Mouse (Mus musculus): Measurements from ENCODE around the gene Leo1. TPM values are rescaled to one million over a fixed set of nuclear protein-coding genes. Genes with fewer than 3 reads are reported as not detected.

Leo1 gene
- polyA plus RNA-seq, 1 experiment from 2014 or later, result 34.9 TPM

GRCm38 (mm10) chr9:75407803-75408202, 33.5 kb upstream of the Leo1 start:
- Histone ChIP-seq H3K9ac (ENCODE audit: low read depth, low read length) (peak overlapping the region; percentile 95), H3K27me3 (replicated peaks; ENCODE audit: control insufficient read depth, insufficient read depth, low read length) (no peaks in the 10 kb centered on the region), H3K4me3 (ENCODE audit: low read depth, low read length) (peak overlapping the region; percentile 69), H3K27ac (replicated peaks; ENCODE audit: low read depth, low read length) (no peak overlapping the region; the same call in 1 of the 2 replicates), H3K36me3 (ENCODE audit: control insufficient read depth, insufficient read depth, low read length) (no peaks in the 10 kb centered on the region), H3K9me3 (ENCODE audit: control insufficient read depth, low read length) (no peaks in the 10 kb centered on the region), H3K4me1 (ENCODE audit: control insufficient read depth, insufficient read depth, low read length) (peaks cover 28% of the 10 kb centered on the region), H3K4me2 (ENCODE audit: low read depth, low read length) (peak overlapping the region; percentile 90)
- no peak for ATAC-seq (ENCODE audit: low read depth)
- WGBS, result 12% methylated on average over 10 of the region's 10 CpGs
- peak; percentile 72 for DNase-seq (ENCODE audit: low spot score)

GRCm38 (mm10) chr9:75408204-75408826, 33.0 kb upstream of the Leo1 start:
- peak overlapping the region; percentile 69 for H3K4me3 ChIP-seq (ENCODE audit: low read depth, low read length)
- ATAC-seq (ENCODE audit: low read depth) (no peak), DNase-seq (ENCODE audit: low spot score) (peak; percentile 26)
- peak overlapping the region; percentile 95 for H3K9ac ChIP-seq (ENCODE audit: low read depth, low read length)
- H3K36me3 ChIP-seq (ENCODE audit: control insufficient read depth, insufficient read depth, low read length), result no peaks in the 10 kb centered on the region
- peak overlapping the region; percentile 90 for H3K4me2 ChIP-seq (ENCODE audit: low read depth, low read length)
- no peaks in the 10 kb centered on the region for H3K27me3 ChIP-seq (replicated peaks; ENCODE audit: control insufficient read depth, insufficient read depth, low read length)
- no peaks in the 10 kb centered on the region for H3K9me3 ChIP-seq (ENCODE audit: control insufficient read depth, low read length)
- H3K27ac ChIP-seq (replicated peaks; ENCODE audit: low read depth, low read length), result peak overlapping the region; percentile 98
- H3K4me1 ChIP-seq (ENCODE audit: control insufficient read depth, insufficient read depth, low read length), result peaks cover 23% of the 10 kb centered on the region
- 3% methylated on average over 11 of the region's 11 CpGs for WGBS

- H3K4me2 ChIP-seq (ENCODE audit: low read depth, low read length), result peak overlapping the region; percentile 90
- peak overlapping the region; percentile 95 for H3K9ac ChIP-seq (ENCODE audit: low read depth, low read length)
- WGBS, result under 1% methylated on average over 49 of the region's 90 CpGs
- peak overlapping the region; percentile 69 for H3K4me3 ChIP-seq (ENCODE audit: low read depth, low read length)
- peak; percentile 76 for DNase-seq (ENCODE audit: low spot score)
- H3K4me1 ChIP-seq (ENCODE audit: control insufficient read depth, insufficient read depth, low read length), result peaks cover 18% of the 10 kb centered on the region
- H3K27me3 ChIP-seq (replicated peaks; ENCODE audit: control insufficient read depth, insufficient read depth, low read length), result no peaks in the 10 kb centered on the region
- H3K36me3 ChIP-seq (ENCODE audit: control insufficient read depth, insufficient read depth, low read length), result no peaks in the 10 kb centered on the region
- peak overlapping the region; percentile 98 for H3K27ac ChIP-seq (replicated peaks; ENCODE audit: low read depth, low read length)
- ATAC-seq (ENCODE audit: low read depth), result peak; percentile 91
- no peaks in the 10 kb centered on the region for H3K9me3 ChIP-seq (ENCODE audit: control insufficient read depth, low read length)
These were observed 32.1 kb upstream of the Leo1 start for GRCm38 (mm10) chr9:75409031-75409851.

DNA sequence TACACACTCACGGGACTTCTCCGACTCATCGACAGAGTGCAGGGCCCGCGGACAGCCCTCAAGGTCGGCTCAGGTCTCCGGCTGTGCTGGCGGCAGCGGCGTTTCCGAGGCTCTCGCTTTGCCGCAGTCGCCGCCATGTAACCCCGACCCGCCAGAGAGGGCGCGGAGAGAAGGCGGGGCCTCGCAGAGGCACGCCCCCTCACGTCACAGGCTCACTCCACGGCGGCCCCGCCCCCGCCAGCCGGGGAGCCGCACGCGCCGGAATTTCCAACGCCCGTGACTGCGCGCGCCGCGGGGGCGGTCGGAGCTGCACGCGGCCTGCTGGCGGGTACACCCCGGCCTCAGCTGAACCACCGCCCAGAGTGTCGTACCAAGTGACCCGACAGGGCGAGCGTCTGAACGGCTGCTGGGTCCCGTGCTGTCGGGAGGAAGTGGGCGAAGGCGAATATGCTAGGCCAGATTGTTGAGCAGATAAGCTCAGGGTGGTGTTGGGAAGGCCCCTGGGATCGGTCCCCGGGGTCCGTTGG, 31.4 kb upstream of the Leo1 start, which contains the start of gene Mapk6:
Mapk6 (minus strand) TSS at position 154 of the 527 bp plus-strand sequence.
- Histone ChIP-seq H3K36me3 (ENCODE audit: control insufficient read depth, insufficient read depth, low read length) (no peaks in the 10 kb centered on the region), H3K4me3 (ENCODE audit: low read depth, low read length) (peak within 1 kb of the TSS; percentile 69), H3K27ac (replicated peaks; ENCODE audit: low read depth, low read length) (peak within 1 kb of the TSS; percentile 98), H3K9me3 (ENCODE audit: control insufficient read depth, low read length) (no peaks in the 10 kb centered on the region), H3K27me3 (replicated peaks; ENCODE audit: control insufficient read depth, insufficient read depth, low read length) (no peaks in the 10 kb centered on the region), H3K4me2 (ENCODE audit: low read depth, low read length) (peak within 1 kb of the TSS; percentile 90), H3K9ac (ENCODE audit: low read depth, low read length) (peak within 1 kb of the TSS; percentile 95), H3K4me1 (ENCODE audit: control insufficient read depth, insufficient read depth, low read length) (peaks cover 18% of the 10 kb centered on the region)
- ATAC-seq (ENCODE audit: low read depth) (peak; percentile 93), DNase-seq (ENCODE audit: low spot score) (peak; percentile 95)
- 1% methylated on average over 35 of the region's 58 CpGs for WGBS

DNA sequence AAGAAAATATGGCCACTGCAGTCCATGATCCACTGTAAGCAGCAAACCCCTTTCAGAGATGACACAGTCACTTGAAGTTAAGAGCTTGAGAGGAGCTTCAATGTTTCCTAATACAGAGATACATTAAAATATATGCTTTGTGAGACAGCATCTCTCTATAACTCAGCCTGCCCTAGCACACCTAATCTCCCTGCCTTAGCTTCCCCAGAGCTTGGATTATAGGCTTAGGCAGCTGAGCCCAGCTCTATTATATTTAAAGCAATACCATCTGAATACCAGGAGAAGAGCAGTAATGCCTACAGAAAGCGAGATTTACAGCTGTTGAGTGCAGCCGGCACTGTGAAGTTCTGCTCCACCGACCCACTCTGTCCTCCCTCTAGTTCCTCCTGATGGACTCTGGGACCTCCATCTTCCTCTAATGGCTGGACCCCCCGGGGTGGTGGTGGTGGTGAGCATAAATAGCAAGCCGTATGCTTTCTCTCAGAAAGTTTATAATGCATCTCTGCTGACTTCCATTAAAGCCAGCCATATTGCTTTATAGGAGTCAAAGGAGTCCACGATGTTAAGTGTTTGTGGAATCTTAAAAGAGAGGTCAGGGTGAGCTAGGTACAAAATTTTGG, 30.3 kb upstream of the Leo1 start:
- 73% methylated on average over 6 of the region's 6 CpGs for WGBS
- H3K9ac ChIP-seq (ENCODE audit: low read depth, low read length), result no peak overlapping the region
- H3K4me2 ChIP-seq (ENCODE audit: low read depth, low read length), result peak overlapping the region; percentile 90

DNA sequence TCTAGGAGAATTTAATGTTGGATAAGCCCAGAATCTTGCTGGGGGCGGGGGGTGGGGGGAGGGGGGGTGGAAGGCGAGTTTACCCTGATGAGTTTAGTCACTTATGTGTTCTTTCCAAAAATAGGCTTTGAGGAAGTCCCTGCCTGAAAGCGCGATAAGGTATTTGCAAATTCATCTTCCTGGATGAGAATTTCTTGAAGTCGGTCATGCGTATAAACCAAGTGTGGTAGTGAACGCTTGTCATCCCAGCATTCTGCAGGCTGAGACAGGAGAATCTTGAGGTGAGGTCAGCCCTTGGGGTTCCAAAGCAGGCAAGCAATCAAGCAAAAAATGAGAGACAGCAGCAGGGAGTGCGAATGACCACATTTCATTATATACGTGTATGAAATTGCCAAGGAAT, 29.7 kb upstream of the Leo1 start:
- H3K27ac ChIP-seq (replicated peaks; ENCODE audit: low read depth, low read length), result no peak overlapping the region
- no peak overlapping the region for H3K9ac ChIP-seq (ENCODE audit: low read depth, low read length)
- no peaks in the 10 kb centered on the region for H3K27me3 ChIP-seq (replicated peaks; ENCODE audit: control insufficient read depth, insufficient read depth, low read length)
- no peaks in the 10 kb centered on the region for H3K36me3 ChIP-seq (ENCODE audit: control insufficient read depth, insufficient read depth, low read length)
- H3K4me2 ChIP-seq (ENCODE audit: low read depth, low read length), result no peak overlapping the region
- H3K4me3 ChIP-seq (ENCODE audit: low read depth, low read length), result no peak overlapping the region
- DNase-seq (ENCODE audit: low spot score), result no peak
- ATAC-seq (ENCODE audit: low read depth), result no peak
- peaks cover 14% of the 10 kb centered on the region for H3K4me1 ChIP-seq (ENCODE audit: control insufficient read depth, insufficient read depth, low read length)
- WGBS, result 75% methylated on average over 9 of the region's 9 CpGs
- no peaks in the 10 kb centered on the region for H3K9me3 ChIP-seq (ENCODE audit: control insufficient read depth, low read length)

More for the DNA sequence above, 30.3 kb upstream of the Leo1 start:
- Histone ChIP-seq H3K27me3 (replicated peaks; ENCODE audit: control insufficient read depth, insufficient read depth, low read length) (no peaks in the 10 kb centered on the region), H3K9me3 (ENCODE audit: control insufficient read depth, low read length) (no peaks in the 10 kb centered on the region), H3K4me1 (ENCODE audit: control insufficient read depth, insufficient read depth, low read length) (peaks cover 18% of the 10 kb centered on the region), H3K4me3 (ENCODE audit: low read depth, low read length) (no peak overlapping the region), H3K27ac (replicated peaks; ENCODE audit: low read depth, low read length) (no peak overlapping the region), H3K36me3 (ENCODE audit: control insufficient read depth, insufficient read depth, low read length) (no peaks in the 10 kb centered on the region)
- ATAC-seq (ENCODE audit: low read depth) (no peak), DNase-seq (ENCODE audit: low spot score) (peak; percentile 53)

DNA sequence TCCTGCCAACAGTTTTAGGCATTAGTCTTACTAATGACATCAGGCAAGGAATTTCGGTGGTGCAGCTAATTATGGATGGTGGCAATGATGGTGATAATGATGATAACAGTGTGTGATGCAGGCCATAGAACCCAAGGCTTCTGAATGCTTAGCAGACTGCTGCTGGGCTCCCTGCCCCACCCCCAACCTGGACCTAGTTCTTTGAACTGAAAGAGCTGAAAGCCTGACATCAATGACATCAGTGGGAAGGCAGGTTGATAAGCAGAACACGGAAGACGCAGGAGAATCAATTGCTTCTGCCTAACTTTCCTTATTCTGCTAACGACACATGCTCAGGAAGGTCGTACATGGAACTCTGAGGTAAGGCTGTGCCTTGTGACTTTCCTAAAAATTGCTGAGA, 28.1 kb upstream of the Leo1 start:
- Histone ChIP-seq H3K9ac (ENCODE audit: low read depth, low read length) (no peak overlapping the region), H3K9me3 (ENCODE audit: control insufficient read depth, low read length) (no peaks in the 10 kb centered on the region), H3K27me3 (replicated peaks; ENCODE audit: control insufficient read depth, insufficient read depth, low read length) (no peaks in the 10 kb centered on the region), H3K27ac (replicated peaks; ENCODE audit: low read depth, low read length) (no peak overlapping the region), H3K4me3 (ENCODE audit: low read depth, low read length) (no peak overlapping the region), H3K4me1 (ENCODE audit: control insufficient read depth, insufficient read depth, low read length) (peaks cover 7% of the 10 kb centered on the region), H3K4me2 (ENCODE audit: low read depth, low read length) (no peak overlapping the region), H3K36me3 (ENCODE audit: control insufficient read depth, insufficient read depth, low read length) (no peaks in the 10 kb centered on the region)
- WGBS, result 78% methylated on average over 5 of the region's 5 CpGs
- no peak for ATAC-seq (ENCODE audit: low read depth)
- DNase-seq (ENCODE audit: low spot score), result no peak

DNA sequence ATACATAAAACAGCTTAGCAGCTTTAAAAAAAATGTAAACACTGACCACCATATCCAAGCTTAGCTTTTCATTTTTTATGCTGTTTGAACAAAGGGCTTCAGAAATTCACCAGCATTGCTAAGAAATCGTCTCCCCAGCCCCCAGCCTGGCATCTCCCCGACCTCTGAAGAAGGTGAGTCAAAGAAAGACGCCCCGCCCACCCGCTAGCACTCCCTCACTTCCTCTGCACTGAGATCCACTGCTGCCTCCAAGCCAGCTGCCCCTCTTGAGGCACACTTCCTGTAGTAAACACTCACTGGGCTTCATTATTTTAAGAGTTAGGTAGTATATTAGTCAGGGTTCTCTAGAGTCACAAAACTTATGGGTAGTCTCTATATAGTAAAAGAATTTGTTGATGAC, 27.1 kb upstream of the Leo1 start:
- DNase-seq (ENCODE audit: low spot score), result no peak
- no peak overlapping the region for H3K4me2 ChIP-seq (ENCODE audit: low read depth, low read length)
- H3K36me3 ChIP-seq (ENCODE audit: control insufficient read depth, insufficient read depth, low read length), result no peaks in the 10 kb centered on the region
- WGBS, result 34% methylated on average over 5 of the region's 5 CpGs
- no peak for ATAC-seq (ENCODE audit: low read depth)
- H3K27me3 ChIP-seq (replicated peaks; ENCODE audit: control insufficient read depth, insufficient read depth, low read length), result no peaks in the 10 kb centered on the region
- H3K4me3 ChIP-seq (ENCODE audit: low read depth, low read length), result no peak overlapping the region
- H3K9ac ChIP-seq (ENCODE audit: low read depth, low read length), result no peak overlapping the region
- H3K4me1 ChIP-seq (ENCODE audit: control insufficient read depth, insufficient read depth, low read length), result peaks cover 7% of the 10 kb centered on the region
- no peaks in the 10 kb centered on the region for H3K9me3 ChIP-seq (ENCODE audit: control insufficient read depth, low read length)
- H3K27ac ChIP-seq (replicated peaks; ENCODE audit: low read depth, low read length), result no peak overlapping the region
